Mouse (Mus musculus) mouse embryonic stem cell (cell line): ENCODE data around the gene Gm20388.

ENCODE experiments used
- in situ Hi-C, 2 experiments: fragments of 300-500 bp; cut with MboI; formaldehyde crosslinking; loops; 1 replicate in 1 of 2; 3 replicates in 1 of 2; pipeline ENCODE4 v1.14.3; 2019 to 2020; ENCODE audit warnings: low sequenced_read_pairs in 2 of 2, low pct_unique_long_range_greater_than_20kb in 1 of 2, mixed read lengths in 1 of 2; ENCODE audit not compliant: unreplicated experiment in 1 of 2

Gm20388 gene

DNA sequence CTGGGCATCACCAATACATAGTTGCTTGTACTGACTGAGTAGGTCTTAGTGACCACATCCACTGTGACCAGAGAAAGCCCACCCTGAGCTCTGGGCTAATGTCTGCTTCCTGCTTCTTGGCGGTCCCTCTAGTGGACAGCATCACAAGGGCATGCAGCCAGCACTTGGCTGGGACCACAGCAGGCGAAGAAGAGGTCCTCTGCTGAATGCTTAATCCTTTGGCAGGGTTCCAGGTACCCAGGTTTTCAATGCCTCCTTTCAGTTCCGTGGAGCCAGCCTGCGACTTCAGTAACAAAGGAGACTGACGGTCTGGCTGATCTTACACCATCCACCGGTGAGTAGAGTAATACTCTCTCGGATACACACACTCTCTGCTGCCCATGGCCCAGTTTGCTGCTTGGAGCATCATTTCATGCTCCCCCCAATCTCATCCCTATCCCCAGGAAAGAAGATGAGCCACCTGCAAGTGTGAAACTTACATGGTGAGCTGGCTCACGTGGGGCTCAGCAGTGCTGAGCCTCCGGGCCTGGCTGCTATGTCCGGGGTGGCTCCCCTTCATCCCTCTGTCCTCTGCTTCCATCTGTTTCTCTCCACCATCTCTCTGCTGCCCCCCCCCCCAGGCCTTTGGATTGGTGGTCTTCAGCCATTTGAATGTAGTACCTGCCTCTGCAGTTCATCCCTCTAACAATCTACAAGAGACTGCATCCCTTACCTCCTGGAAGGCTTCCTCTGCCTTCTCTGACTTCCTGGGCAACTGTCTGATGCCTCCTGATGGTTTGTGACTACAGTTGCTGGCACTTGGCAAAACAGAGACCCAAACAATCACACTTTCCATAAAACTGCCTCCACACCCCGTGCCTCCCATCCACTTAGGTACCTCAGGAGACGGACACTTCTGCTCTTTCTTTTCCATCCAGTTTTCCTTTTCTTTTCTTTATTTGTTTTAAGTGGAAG is 2025.0 kb downstream of the Gm20388 start:
- in situ Hi-C loops = loop anchor here (10.0 to 25.0 kb wide), 2 partner anchors 181 to 348 kb away; partner anchors contain the start of genes Fbxo31 (in 1 of the 2) and Map1lc3b (in 1 of the 2)

DNA sequence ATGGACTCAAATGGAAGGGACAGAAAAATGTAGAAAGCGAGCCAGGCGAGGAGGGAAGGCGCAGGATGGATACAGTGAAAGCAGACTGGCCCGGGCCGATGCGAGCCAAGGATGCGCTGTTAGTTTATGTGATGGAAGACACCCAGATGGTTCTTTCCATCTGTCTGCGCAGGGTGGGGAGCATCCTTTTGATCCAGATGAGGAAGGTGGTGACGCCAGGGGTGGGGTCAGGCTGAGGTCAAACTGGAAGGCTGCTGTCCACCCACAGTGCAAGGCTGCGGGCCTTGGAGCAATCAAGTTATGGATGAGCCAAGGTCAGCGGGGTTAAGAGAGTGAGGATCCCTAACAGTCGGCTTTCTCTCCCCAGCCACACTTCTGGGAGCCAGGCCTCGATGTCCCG is 2025.8 kb downstream of the Gm20388 start:
- in situ Hi-C loops = loop anchor here (10.0 to 25.0 kb wide), 2 partner anchors 182 to 349 kb away; partner anchors contain the start of genes Fbxo31 (in 1 of the 2) and Map1lc3b (in 1 of the 2)

- in situ Hi-C loops = loop anchor here (10.0 to 25.0 kb wide), 2 partner anchors 184 to 351 kb away; partner anchors contain the start of genes Fbxo31 (in 1 of the 2) and Map1lc3b (in 1 of the 2)
Observed at GRCm38 (mm10) chr8:121938732-121939131, 2028.1 kb downstream of the Gm20388 start.

- in situ Hi-C loops = loop anchor here in 1 of 2 experiments (25.0 kb wide), 1 partner anchor 356 kb away; the partner anchor contains the start of genes Fbxo31 and Map1lc3b
Observed at GRCm38 (mm10) chr8:121943057-121943540, 2032.5 kb downstream of the Gm20388 start.

GRCm38 (mm10) chr8:121943716-121944115 is 2033.1 kb downstream of the Gm20388 start:
- in situ Hi-C loops = loop anchor here in 1 of 2 experiments (25.0 kb wide), 1 partner anchor 356 kb away; the partner anchor contains the start of genes Fbxo31 and Map1lc3b

- in situ Hi-C loops = loop anchor here in 1 of 2 experiments (25.0 kb wide), 1 partner anchor 358 kb away; the partner anchor contains the start of genes Fbxo31 and Map1lc3b
Observed at GRCm38 (mm10) chr8:121944831-121945230, 2034.2 kb downstream of the Gm20388 start, which contains the start of gene Car5a. Gene Car5a, minus strand, starts transcription at chr8:121944904.

DNA sequence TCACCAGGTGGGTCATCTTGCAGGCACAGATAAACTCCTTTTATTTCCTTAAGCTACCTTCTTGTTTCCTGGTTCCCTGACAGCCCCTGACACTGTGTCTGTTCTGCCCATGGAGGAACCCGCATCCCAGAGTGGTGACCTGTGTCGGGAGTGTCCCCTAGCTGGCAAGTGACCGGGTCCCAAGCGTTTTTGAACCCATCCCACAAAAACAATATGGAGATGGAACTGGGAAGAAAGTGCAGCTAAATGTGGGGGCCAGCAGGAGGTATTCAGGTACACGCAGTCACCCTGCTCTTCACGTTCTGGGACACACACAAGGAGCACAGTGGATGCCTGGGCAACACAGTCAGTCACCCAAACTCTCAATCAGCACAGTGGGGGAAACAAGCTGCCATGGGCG is 2035.7 kb downstream of the Gm20388 start:
- in situ Hi-C loops = loop anchor here in 1 of 2 experiments (25.0 kb wide), 1 partner anchor 359 kb away; the partner anchor contains the start of genes Fbxo31 and Map1lc3b

- in situ Hi-C loops = loop anchor here in 1 of 2 experiments (25.0 kb wide), 1 partner anchor 360 kb away; the partner anchor contains the start of genes Fbxo31 and Map1lc3b
Observed at GRCm38 (mm10) chr8:121947047-121947752, 2036.6 kb downstream of the Gm20388 start.

GRCm38 (mm10) chr8:121947753-121948141 is 2037.1 kb downstream of the Gm20388 start:
- in situ Hi-C loops = loop anchor here in 1 of 2 experiments (25.0 kb wide), 1 partner anchor 360 kb away; the partner anchor contains the start of genes Fbxo31 and Map1lc3b

DNA sequence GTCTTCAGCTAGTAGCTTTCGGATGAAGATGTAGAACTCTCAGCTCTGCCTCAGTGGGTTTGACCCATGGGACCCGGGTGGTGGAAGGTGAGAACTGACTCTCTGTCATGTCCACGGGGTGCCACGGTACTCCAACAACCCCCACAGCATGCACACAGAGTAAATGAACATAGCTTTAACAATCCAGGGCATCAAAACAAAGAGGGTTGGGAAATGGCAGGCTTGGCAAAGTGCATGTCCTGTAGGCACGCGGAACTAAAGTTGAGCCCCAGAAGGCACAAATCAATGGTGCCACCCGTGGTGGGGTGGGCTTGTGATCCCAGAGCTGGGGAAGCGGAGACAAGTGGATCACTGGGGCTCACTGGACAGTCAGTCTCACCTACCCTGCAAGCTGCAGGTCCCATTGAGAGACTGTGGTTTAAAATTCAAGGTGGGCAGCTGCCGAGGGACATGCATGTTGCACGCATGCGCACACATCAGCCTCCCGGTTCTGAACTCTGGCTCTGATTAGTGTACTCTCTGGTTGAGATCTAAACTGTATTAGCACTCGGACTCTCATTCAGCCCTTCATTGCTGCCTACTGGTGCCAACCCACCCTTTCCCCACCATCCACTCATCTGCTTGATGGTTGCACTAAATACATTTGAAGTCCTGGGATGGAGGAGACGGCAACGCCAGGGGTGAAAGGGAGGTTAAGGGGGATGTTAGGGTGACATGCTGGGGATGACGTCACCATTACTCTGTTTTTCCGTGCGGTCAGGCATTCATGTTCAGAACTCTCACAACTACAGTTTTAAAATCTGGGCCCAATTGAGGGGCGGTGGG is 2037.9 kb downstream of the Gm20388 start:
- in situ Hi-C loops = loop anchor here in 1 of 2 experiments (25.0 kb wide), 1 partner anchor 361 kb away; the partner anchor contains the start of genes Fbxo31 and Map1lc3b

- in situ Hi-C loops = loop anchor here in 1 of 2 experiments (25.0 kb wide), 1 partner anchor 362 kb away; the partner anchor contains the start of genes Fbxo31 and Map1lc3b
Observed at GRCm38 (mm10) chr8:121949222-121949800, 2038.7 kb downstream of the Gm20388 start, which contains the start of gene Banp. Gene Banp, plus strand, starts transcription at chr8:121949750.

GRCm38 (mm10) chr8:121949941-121950748 is 2039.5 kb downstream of the Gm20388 start:
- in situ Hi-C loops = loop anchor here in 1 of 2 experiments (25.0 kb wide), 1 partner anchor 363 kb away; the partner anchor contains the start of genes Fbxo31 and Map1lc3b

DNA sequence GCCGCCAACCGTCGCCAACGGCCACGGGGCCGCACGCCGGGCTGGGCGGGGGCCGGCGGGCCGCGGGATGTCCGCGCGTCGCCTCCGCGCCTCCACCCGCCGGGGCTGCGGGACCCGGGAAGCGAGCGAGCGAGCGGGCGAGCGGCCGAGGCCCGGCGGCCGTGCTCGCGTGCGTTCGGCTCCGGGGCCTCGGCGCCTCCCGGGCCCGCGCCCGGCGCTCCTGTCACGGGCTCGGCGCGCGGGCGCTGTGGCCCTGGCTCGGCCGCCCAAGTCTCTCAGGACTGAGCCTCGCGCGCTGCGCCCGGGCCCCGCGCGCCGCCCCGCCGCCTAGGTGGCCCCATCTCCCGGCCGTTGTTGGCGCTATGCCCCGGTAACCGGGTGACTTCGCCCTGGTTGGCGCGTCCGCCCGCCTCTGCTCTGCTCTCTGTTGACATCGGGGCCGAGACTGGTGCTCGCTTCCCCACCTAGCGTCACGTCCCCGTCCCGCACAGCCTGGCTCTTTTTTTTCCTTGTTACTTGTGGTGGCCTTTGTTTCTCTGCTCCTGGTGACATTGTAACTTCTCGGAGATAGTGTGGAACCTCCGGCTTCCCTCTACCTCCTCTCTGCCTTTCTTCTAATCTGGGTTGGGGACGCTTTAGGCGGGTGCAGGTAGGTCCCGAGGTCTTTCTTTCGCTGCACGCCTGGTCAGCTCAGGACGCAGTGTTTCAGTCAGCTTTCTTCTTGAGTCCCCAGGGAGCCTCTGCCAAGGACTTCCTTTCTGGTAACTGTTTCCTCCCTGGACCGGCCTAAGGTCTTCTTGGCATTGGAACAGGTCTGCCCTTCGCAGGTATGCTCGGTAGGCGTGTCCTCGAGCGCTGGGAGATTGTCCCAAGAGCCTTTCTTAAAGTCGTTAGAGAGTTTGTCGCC is 2040.4 kb downstream of the Gm20388 start:
- in situ Hi-C loops = no loop called here

GRCm38 (mm10) chr8:121951656-121952009 is 2041.0 kb downstream of the Gm20388 start:
- in situ Hi-C loops = no loop called here

GRCm38 (mm10) chr8:121952122-121952521 is 2041.5 kb downstream of the Gm20388 start:
- in situ Hi-C loops = no loop called here
